Mouse (Mus musculus): ENCODE data around the gene Brix1.
"Not testable (repeated sequence)": the region's sequence is repeated elsewhere in the genome, so short reads cannot be mapped to it uniquely, and the experiment has no call there.

GRCm38 (mm10) chr15:10496696-10497095 is 10.9 kb upstream of the Brix1 start:
- not testable (repeated sequence) for TF ChIP-seq POLR2A, CTCF (IDR thresholded peaks at IDR 0.05; ENCODE audit: insufficient read depth, low read depth, low read length)

Measured in olfactory bulb, adult 2 months (tissue).